Comparison of ENCODE assay signal across 11 mouse cellular contexts in the genomic region with DNA sequence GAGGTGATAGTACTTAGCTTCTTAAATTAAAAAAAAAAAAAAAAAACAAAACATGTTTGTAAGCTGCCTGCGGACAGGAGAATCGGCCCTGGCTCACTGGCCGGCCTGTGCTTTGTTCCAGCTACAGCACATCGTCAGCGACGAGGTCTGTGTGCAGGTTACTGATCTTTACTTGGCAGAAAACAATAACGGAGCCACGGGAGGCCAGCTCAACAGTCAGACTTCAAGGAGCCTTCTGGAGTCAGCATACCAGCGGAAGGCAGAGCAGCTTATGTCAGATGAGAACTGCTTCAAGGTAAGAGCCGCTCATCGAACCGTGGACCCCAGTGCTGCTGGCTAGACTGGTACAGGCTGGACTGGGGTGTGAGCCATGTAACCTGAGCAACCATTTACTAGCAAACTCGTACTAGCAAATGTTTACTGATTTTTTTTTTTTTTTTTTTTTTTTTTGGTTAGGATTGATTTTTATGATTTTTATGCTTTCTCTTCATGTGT.
"Had no signal": no experiment of that assay in that cellular context is flagged by ENCODE, and none has a peak within 500 bp of the region (broad histone marks: within the 10 kb centered on the region; RNA-seq: fewer than 3 reads in every experiment).

No protein-coding gene starts in this region.

- H3K9ac ChIP-seq: limb, embryonic 12.5 days; liver, embryonic 13.5 days; liver, postnatal 0 days; lung, embryonic 15.5 days; midbrain, embryonic 12.5 days; stomach, embryonic 15.5 days had no signal

- DNase-seq: liver; liver, embryonic 13.5 days; liver, postnatal 0 days; right cerebral cortex, postnatal 14 days; thymus, adult 2 months; thymus, postnatal 25 days had no signal

- H3K27me3 ChIP-seq: limb, embryonic 12.5 days; liver, embryonic 13.5 days; lung, embryonic 15.5 days; midbrain, embryonic 12.5 days; stomach, embryonic 15.5 days had no signal

- H3K4me3 ChIP-seq: limb, embryonic 12.5 days; liver, embryonic 13.5 days; lung, embryonic 15.5 days; midbrain, embryonic 12.5 days; stomach, embryonic 15.5 days had no signal

- H3K27ac ChIP-seq: limb, embryonic 12.5 days; liver, embryonic 13.5 days; lung, embryonic 15.5 days; midbrain, embryonic 12.5 days; stomach, embryonic 15.5 days had no signal

- H3K4me2 ChIP-seq: limb, embryonic 12.5 days; liver, embryonic 13.5 days; lung, embryonic 15.5 days; midbrain, embryonic 12.5 days; stomach, embryonic 15.5 days had no signal

- ATAC-seq: intestine, embryonic 16.5 days; liver, postnatal 0 days had no signal

- H3K4me1 ChIP-seq: limb, embryonic 12.5 days; liver, embryonic 13.5 days; lung, embryonic 15.5 days; midbrain, embryonic 12.5 days; stomach, embryonic 15.5 days had no signal

- H3K9me3 ChIP-seq: limb, embryonic 12.5 days; liver, embryonic 13.5 days; lung, embryonic 15.5 days; midbrain, embryonic 12.5 days; stomach, embryonic 15.5 days had no signal
